Mouse (Mus musculus): ENCODE measurements around the gene Topaz1. TPM values are rescaled to one million over a fixed set of nuclear protein-coding genes. Genes with fewer than 3 reads are reported as not detected.

Topaz1 gene
- polyA plus RNA-seq, 1 experiment from 2014 or later = not detected

DNA sequence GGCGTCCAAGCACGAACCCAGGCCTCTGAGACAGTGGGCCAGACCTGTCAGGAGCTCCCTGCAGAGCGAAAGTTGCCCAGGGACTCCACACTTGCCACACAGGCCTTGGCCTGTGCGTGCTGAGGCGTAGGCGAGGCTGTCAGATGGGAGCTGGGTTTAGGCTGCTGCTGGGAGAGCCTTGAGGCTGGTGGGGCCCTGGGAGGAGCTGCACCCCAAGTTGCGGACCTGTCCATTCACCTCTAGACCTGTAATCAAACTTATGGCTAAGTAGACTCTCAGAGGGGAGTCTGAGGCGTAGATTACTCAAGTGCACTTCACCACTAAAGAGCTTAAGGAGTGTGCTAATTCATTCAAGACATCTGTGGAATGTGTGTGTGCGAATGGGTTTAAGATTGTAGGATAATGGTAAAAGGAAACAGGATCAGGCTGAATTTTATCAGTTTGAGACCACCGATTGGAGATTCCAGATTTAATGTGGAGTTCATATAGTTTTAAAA, 58.7 kb downstream of the Topaz1 start:
- H3K27me3 ChIP-seq (ENCODE audit: insufficient read depth, low read length) = no peaks in the 10 kb centered on the region
- H3K27ac ChIP-seq (ENCODE audit: low read length) = peak overlapping the region; percentile 91
- WGBS = 10% methylated on average over 10 of the region's 10 CpGs
- peak overlapping the region; percentile 76 for H3K4me2 ChIP-seq (replicated peaks; ENCODE audit: low read depth, low read length)
- peak overlapping the region; percentile 83 for H3K9ac ChIP-seq (replicated peaks; ENCODE audit: low read length)
- H3K4me3 ChIP-seq (ENCODE audit: low read length) = peak overlapping the region; percentile 80
- H3K36me3 ChIP-seq (ENCODE audit: insufficient read depth, low read length) = 0 out of 2 replicates have a peak, but pooled peaks cover 5% of the 10 kb centered on the region
- no peaks in the 10 kb centered on the region for H3K9me3 ChIP-seq (ENCODE audit: low read length)
- peaks cover 9% of the 10 kb centered on the region; the same call in 1 of the 2 replicates for H3K4me1 ChIP-seq (ENCODE audit: insufficient read depth, low read length)
- ATAC-seq (ENCODE audit: low FRiP score, low TSS enrichment) = no peak

DNA sequence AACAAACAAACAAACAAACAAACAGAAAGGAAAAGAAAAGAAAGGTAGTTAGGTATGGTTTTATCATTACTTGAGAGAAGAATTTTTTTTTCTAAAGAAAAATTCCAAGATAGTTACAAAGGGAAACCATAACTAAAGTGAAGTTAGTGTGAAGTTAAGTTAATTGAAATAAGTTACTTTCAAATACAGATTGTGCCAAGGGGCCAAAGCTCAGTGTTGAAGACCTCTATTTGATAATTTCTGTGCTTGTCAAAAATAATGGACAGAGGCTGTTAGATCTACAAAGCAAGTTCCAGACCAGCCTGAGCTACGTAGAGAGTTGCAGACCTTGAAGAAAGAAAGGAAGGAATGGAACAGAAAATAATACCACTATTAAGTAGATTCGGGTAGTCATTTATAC, 60.0 kb downstream of the Topaz1 start:
- Histone ChIP-seq H3K36me3 (ENCODE audit: insufficient read depth, low read length) (0 out of 2 replicates have a peak, but pooled peaks cover 5% of the 10 kb centered on the region), H3K4me1 (ENCODE audit: insufficient read depth, low read length) (peaks cover 9% of the 10 kb centered on the region; the same call in 1 of the 2 replicates), H3K4me2 (replicated peaks; ENCODE audit: low read depth, low read length) (no peak overlapping the region), H3K9me3 (ENCODE audit: low read length) (no peaks in the 10 kb centered on the region), H3K27ac (ENCODE audit: low read length) (no peak overlapping the region), H3K27me3 (ENCODE audit: insufficient read depth, low read length) (no peaks in the 10 kb centered on the region), H3K4me3 (ENCODE audit: low read length) (no peak overlapping the region), H3K9ac (replicated peaks; ENCODE audit: low read length) (no peak overlapping the region)
- ATAC-seq (ENCODE audit: low FRiP score, low TSS enrichment) = no peak
- 95% methylated on average over 2 of the region's 2 CpGs for WGBS

DNA sequence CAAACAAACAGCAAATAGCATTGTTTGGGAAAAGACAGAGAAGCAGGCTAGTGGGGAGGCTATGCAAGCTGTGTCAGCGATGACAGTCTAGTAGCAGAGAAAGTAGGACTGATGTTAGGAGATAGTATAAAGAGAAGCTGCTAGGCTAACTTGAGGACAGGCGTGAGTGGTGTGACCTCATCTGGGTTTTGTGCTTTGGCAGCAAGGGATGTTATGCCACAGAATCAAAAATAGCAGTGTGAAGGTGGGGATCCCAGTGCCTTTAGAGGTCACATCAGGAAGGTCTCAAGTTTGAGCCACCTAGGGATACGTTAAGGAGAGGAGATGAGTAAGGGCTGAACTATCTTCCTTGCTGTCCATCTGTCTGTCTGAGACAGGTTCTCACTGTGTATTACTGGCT, 63.1 kb downstream of the Topaz1 start:
- 90% methylated on average over 3 of the region's 3 CpGs for WGBS
- Histone ChIP-seq H3K4me1 (ENCODE audit: insufficient read depth, low read length) (peaks cover 7% of the 10 kb centered on the region; the same call in 1 of the 2 replicates), H3K27me3 (ENCODE audit: insufficient read depth, low read length) (no peaks in the 10 kb centered on the region), H3K36me3 (ENCODE audit: insufficient read depth, low read length) (peaks cover 5% of the 10 kb centered on the region; the same call in 1 of the 2 replicates), H3K27ac (ENCODE audit: low read length) (no peak overlapping the region), H3K9ac (replicated peaks; ENCODE audit: low read length) (no peak overlapping the region), H3K4me2 (replicated peaks; ENCODE audit: low read depth, low read length) (no peak overlapping the region), H3K4me3 (ENCODE audit: low read length) (no peak overlapping the region), H3K9me3 (ENCODE audit: low read length) (no peaks in the 10 kb centered on the region)
- no peak for ATAC-seq (ENCODE audit: low FRiP score, low TSS enrichment)

DNA sequence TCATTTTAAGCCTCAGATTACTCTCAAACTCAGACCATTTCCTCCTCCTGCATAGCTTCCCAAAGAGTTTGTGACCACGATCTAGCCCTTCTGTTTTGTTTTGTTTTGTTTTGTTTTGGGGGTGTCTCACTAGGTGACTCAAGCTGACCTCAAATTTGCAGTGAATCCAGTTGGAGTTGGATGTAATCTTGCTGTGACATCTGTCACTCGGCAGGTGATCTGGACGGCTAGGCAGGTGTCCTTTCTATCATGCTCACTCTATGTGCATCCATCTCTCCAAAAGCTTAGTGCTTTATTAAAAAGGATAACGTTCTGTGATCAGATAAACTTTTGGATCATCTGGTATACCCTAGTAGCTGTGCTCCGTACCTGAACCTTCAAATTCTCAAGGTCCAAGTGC, 65.2 kb downstream of the Topaz1 start:
- Histone ChIP-seq H3K4me2 (replicated peaks; ENCODE audit: low read depth, low read length) (no peak overlapping the region), H3K27ac (ENCODE audit: low read length) (no peak overlapping the region), H3K27me3 (ENCODE audit: insufficient read depth, low read length) (no peaks in the 10 kb centered on the region), H3K36me3 (ENCODE audit: insufficient read depth, low read length) (peaks cover 10% of the 10 kb centered on the region; the same call in 1 of the 2 replicates), H3K9me3 (ENCODE audit: low read length) (no peaks in the 10 kb centered on the region), H3K4me1 (ENCODE audit: insufficient read depth, low read length) (no peaks in the 10 kb centered on the region), H3K4me3 (ENCODE audit: low read length) (no peak overlapping the region), H3K9ac (replicated peaks; ENCODE audit: low read length) (no peak overlapping the region)
- ATAC-seq (ENCODE audit: low FRiP score, low TSS enrichment) = no peak
- WGBS = 85% methylated on average over 5 of the region's 5 CpGs

DNA sequence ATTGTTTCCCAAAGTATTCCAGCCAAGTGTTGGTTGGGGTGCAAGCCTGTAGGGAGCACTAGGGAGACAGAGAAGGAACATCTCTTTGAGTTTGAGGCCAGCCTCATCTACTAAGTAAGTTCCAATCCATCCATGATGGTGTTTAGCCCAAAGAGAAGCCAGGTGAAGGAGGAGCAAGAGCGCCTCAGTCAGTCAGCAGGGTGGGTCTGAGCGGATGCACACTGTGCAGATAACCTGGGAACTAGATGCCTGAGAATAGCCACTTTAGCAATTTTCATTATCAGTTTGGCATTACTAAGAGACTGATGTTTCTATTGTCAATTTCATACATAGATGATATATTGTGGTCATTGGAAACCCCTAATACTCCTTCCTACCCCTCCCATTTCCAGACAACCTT, 67.6 kb downstream of the Topaz1 start:
- 88% methylated on average over 2 of the region's 2 CpGs for WGBS
- Histone ChIP-seq H3K4me1 (ENCODE audit: insufficient read depth, low read length) (no peaks in the 10 kb centered on the region), H3K9me3 (ENCODE audit: low read length) (no peaks in the 10 kb centered on the region), H3K4me3 (ENCODE audit: low read length) (no peak overlapping the region), H3K36me3 (ENCODE audit: insufficient read depth, low read length) (peaks cover 8% of the 10 kb centered on the region; the same call in 1 of the 2 replicates), H3K9ac (replicated peaks; ENCODE audit: low read length) (no peak overlapping the region), H3K27me3 (ENCODE audit: insufficient read depth, low read length) (no peaks in the 10 kb centered on the region), H3K4me2 (replicated peaks; ENCODE audit: low read depth, low read length) (no peak overlapping the region), H3K27ac (ENCODE audit: low read length) (no peak overlapping the region)
- ATAC-seq (ENCODE audit: low FRiP score, low TSS enrichment) = no peak

DNA sequence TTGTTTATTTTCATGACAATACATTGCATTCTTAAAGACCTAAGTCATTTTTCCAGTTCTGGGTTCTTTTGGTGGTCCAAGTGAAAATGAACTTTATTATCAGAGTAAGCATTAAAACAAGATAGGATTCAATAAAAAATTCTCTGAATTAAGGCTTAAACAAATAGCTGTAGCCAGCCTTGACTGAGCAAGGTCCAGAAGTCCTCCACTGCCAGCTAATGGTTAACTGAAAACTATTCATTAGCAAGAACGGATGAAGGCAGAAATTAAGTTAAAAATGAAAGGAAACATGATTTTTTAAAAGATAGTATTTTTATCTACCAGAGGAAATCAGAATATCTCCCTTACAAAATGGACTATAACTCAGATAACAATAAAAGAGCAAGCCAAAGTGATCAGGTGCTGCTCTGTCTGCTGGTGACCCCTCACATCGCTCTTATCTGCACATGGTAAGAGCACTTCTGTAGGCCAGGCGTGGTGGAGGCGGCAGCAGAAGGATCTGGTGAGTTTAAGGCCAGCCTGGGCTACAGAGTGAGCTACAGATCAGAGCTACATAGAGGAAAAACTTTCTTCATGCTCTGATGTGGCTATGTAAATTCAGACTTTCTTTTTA, 68.2 kb downstream of the Topaz1 start:
- WGBS = 73% methylated on average over 4 of the region's 4 CpGs
- Histone ChIP-seq H3K27me3 (ENCODE audit: insufficient read depth, low read length) (no peaks in the 10 kb centered on the region), H3K4me1 (ENCODE audit: insufficient read depth, low read length) (no peaks in the 10 kb centered on the region), H3K27ac (ENCODE audit: low read length) (0 out of 2 replicates have a peak overlapping the region, but pooled peaks have one; percentile 53), H3K36me3 (ENCODE audit: insufficient read depth, low read length) (peaks cover 11% of the 10 kb centered on the region; the same call in 1 of the 2 replicates), H3K9me3 (ENCODE audit: low read length) (no peaks in the 10 kb centered on the region), H3K9ac (replicated peaks; ENCODE audit: low read length) (no peak overlapping the region), H3K4me2 (replicated peaks; ENCODE audit: low read depth, low read length) (no peak overlapping the region), H3K4me3 (ENCODE audit: low read length) (no peak overlapping the region)
- ATAC-seq (ENCODE audit: low FRiP score, low TSS enrichment) = no peak

DNA sequence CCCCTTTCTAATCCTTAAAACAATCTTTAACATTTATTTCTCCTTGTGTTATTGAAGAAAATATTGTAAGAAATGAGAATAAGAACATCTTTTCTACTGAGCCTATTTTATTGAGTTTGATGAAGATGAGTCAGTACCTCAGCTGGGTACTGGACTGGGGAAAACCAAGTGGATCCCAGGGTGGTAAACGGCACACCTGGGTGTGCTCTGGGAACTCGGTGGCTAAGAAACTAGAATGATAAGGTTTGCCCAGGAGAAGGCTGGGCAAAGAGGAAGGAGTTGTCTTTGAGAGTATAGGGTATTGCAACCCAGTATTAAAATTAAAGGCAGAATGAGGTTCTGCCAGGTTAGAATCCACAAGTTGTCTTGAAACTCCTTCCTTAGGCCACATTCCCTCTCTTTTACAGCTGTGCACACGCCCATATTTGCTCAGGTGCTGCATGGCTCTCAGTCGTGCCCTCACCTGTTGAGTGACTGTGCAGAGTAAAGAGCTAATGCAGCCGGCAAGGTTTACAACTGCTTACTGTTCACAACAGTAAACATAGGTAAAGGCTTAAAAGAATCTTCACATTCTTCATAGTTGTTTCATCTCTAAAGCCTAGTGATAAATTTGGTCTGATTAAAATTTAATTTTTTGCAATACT, 76.3 kb downstream of the Topaz1 start:
- no peak for ATAC-seq (ENCODE audit: low FRiP score, low TSS enrichment)
- H3K36me3 ChIP-seq (ENCODE audit: insufficient read depth, low read length) = peaks cover 27% of the 10 kb centered on the region
- no peaks in the 10 kb centered on the region for H3K27me3 ChIP-seq (ENCODE audit: insufficient read depth, low read length)
- no peak overlapping the region for H3K9ac ChIP-seq (replicated peaks; ENCODE audit: low read length)
- no peak overlapping the region for H3K4me3 ChIP-seq (ENCODE audit: low read length)
- H3K4me2 ChIP-seq (replicated peaks; ENCODE audit: low read depth, low read length) = no peak overlapping the region
- no peaks in the 10 kb centered on the region for H3K9me3 ChIP-seq (ENCODE audit: low read length)
- WGBS = 85% methylated on average over 5 of the region's 5 CpGs
- no peak overlapping the region for H3K27ac ChIP-seq (ENCODE audit: low read length)
- H3K4me1 ChIP-seq (ENCODE audit: insufficient read depth, low read length) = no peaks in the 10 kb centered on the region

DNA sequence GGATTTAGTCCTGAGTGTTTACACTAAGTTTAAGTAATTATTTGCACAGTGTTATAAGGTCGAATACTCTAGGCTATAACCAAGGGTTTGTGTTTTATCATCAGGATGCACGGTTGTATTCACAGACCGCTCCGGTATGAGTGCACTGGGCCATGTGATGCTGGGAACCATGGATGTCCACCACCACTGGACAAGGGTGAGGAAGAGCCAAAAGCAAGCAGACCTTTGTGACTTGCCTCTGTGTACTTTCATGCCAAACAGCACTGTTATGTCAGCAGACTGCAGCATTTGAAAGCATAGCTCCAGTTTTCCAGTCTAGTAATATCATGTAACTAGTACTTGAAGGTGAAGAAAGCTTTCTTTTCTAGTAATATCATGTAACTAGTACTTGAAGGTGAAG, 79.6 kb downstream of the Topaz1 start:
- Histone ChIP-seq H3K4me3 (ENCODE audit: low read length) (no peak overlapping the region), H3K27me3 (ENCODE audit: insufficient read depth, low read length) (no peaks in the 10 kb centered on the region), H3K27ac (ENCODE audit: low read length) (no peak overlapping the region), H3K36me3 (ENCODE audit: insufficient read depth, low read length) (peaks cover 29% of the 10 kb centered on the region), H3K4me1 (ENCODE audit: insufficient read depth, low read length) (no peaks in the 10 kb centered on the region), H3K9ac (replicated peaks; ENCODE audit: low read length) (no peak overlapping the region), H3K4me2 (replicated peaks; ENCODE audit: low read depth, low read length) (no peak overlapping the region), H3K9me3 (ENCODE audit: low read length) (no peaks in the 10 kb centered on the region)
- ATAC-seq (ENCODE audit: low FRiP score, low TSS enrichment) = no peak
- WGBS = 95% methylated on average over 4 of the region's 4 CpGs

DNA sequence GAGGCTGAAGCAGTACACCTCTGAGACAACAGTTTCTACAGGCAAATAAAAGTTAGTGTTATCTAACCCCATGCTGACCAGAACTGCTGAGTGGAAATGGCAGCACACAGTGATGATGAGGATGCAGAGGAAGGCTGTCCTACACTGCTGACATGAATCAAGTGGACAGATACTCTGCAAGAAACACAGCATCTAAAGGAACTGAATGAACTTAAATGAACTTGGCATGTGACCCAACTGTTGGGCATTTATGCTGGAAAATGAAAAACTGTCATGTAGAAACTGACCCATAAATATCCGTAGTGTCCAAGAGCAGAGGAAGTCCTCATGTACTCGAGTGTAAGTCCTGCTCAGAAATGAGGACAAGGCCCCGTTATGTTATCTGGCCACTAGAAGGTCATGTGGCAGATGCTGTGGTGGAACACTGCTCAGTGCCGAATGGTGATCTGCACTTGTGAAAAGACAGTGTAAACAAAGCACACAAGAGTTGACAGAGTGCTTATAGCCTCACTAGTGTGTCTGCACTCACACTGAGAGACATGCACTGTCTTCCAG, 82.8 kb downstream of the Topaz1 start:
- no peak overlapping the region for H3K4me2 ChIP-seq (replicated peaks; ENCODE audit: low read depth, low read length)
- no peaks in the 10 kb centered on the region for H3K27me3 ChIP-seq (ENCODE audit: insufficient read depth, low read length)
- 84% methylated on average over 4 of the region's 4 CpGs for WGBS
- no peak overlapping the region for H3K9ac ChIP-seq (replicated peaks; ENCODE audit: low read length)
- peaks cover 22% of the 10 kb centered on the region for H3K36me3 ChIP-seq (ENCODE audit: insufficient read depth, low read length)
- H3K4me3 ChIP-seq (ENCODE audit: low read length) = no peak overlapping the region
- no peaks in the 10 kb centered on the region for H3K9me3 ChIP-seq (ENCODE audit: low read length)
- ATAC-seq (ENCODE audit: low FRiP score, low TSS enrichment) = no peak
- no peaks in the 10 kb centered on the region for H3K4me1 ChIP-seq (ENCODE audit: insufficient read depth, low read length)
- H3K27ac ChIP-seq (ENCODE audit: low read length) = no peak overlapping the region

DNA sequence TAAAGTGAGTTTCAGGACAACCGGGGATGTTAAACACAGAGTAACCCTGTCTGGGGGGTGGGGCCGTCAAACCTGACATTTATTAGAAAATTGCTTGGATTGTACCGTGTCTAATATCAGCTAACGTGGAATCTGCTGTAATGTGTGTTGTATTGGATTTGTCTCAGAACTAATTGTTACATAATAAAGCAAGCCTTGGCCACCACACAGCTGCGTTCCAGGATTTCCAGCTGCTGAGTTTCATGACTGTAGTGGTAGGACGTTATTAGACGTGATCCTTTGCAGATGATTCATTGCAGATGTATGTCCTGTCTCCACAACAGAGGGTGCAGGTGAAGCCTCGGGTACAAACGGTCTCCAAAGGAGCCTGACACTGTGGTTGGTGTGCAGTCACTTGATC, 89.0 kb downstream of the Topaz1 start:
- no peaks in the 10 kb centered on the region for H3K36me3 ChIP-seq (ENCODE audit: insufficient read depth, low read length)

More for the DNA sequence above, 89.0 kb downstream of the Topaz1 start:
- ATAC-seq (ENCODE audit: low FRiP score, low TSS enrichment) = no peak
- Histone ChIP-seq H3K4me3 (ENCODE audit: low read length) (no peak overlapping the region), H3K4me2 (replicated peaks; ENCODE audit: low read depth, low read length) (no peak overlapping the region), H3K9me3 (ENCODE audit: low read length) (no peaks in the 10 kb centered on the region), H3K4me1 (ENCODE audit: insufficient read depth, low read length) (no peaks in the 10 kb centered on the region), H3K27ac (ENCODE audit: low read length) (no peak overlapping the region), H3K9ac (replicated peaks; ENCODE audit: low read length) (no peak overlapping the region), H3K27me3 (ENCODE audit: insufficient read depth, low read length) (no peaks in the 10 kb centered on the region)
- 71% methylated on average over 9 of the region's 9 CpGs for WGBS

Data from kidney, embryonic 16.5 days (tissue).